Mouse (Mus musculus) left cerebral cortex, postnatal 10 days (tissue): ENCODE results near the gene Pdcd1. TPM values are rescaled to one million over a fixed set of nuclear protein-coding genes. Genes with fewer than 3 reads are reported as not detected.
A peak's percentile ranks its signal among the peaks of the same experiment; 100 is the strongest.
"Not testable (repeated sequence)": the region's sequence is repeated elsewhere in the genome, so short reads cannot be mapped to it uniquely, and the experiment has no call there.

Experiments
- DNase-seq, 2 experiments: peaks; one replicate each; pipeline ENCODE4 v3.0.0; 2021 to 2022; ENCODE audit warnings: low spot score in 2 of 2, mixed read lengths in 1 of 2; ENCODE audit errors: extremely low spot score in 1 of 2
- intact Hi-C: fragments of 180-260 bp; cut with DNase I; formaldehyde crosslinking; loops from one replicate; pipeline ENCODE4 v1.15.1; 2025
- total RNA-seq, 2 experiments: library from RNA; stranded (reverse); gene quantifications; 2 replicates each; pipeline ENCODE4 v1.2.3; 2021

Gene Pdcd1
- total RNA-seq = under 1 TPM; 0.28 to 0.30 TPM

- intact Hi-C loops = no loop called here
- DNase-seq = no peak
Measured at GRCm38 (mm10) chr1:94052373-94052772, at the start of gene Pdcd1. Gene Pdcd1 (minus strand): TSS chr1:94052553.

GRCm38 (mm10) chr1:94091788-94092187 lies 39.4 kb upstream of the Pdcd1 start:
- DNase-seq = no peak
- intact Hi-C loops = no loop called here

GRCm38 (mm10) chr1:94086311-94086898 lies 34.1 kb upstream of the Pdcd1 start:
- intact Hi-C loops = no loop called here

DNA sequence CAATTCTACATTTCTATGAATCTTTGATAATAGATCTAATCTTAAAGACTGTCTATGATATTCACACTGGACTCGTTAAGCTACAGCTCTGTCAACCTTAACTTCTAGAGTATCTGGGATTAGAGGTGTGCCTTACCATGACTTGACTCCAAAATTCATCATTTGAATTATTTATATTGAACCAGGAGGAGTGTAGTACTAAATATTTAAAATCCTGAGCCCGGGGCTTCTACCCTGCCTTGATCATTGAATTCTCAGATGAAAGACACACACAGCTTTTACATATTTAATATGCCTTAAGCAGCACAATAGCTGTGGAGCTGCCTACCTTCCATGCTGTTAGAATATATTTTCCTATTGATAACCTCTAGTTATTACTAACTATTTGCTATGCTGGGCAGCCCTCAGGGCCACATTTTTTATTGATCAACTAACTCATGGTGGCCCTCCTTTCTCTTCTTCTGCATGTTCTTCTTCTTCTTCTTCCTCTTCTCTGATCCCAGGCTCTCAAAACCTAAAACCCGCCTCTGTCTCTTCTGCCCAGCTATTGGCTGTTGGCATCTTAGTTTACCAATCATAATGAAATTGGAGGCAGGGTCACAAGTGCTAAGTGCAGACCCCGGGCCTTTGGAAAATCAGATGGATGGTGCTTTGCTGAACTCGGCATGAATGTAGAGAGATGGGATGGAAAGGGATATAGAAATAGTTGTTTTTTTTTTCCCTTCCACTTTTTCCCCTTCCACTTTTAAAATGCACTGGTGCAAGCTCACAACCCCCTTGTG lies 33.2 kb upstream of the Pdcd1 start:
- DNase-seq = no peak
- intact Hi-C loops = no loop called here

More at GRCm38 (mm10) chr1:94086311-94086898, 34.1 kb upstream of the Pdcd1 start:
- DNase-seq = no peak

DNA sequence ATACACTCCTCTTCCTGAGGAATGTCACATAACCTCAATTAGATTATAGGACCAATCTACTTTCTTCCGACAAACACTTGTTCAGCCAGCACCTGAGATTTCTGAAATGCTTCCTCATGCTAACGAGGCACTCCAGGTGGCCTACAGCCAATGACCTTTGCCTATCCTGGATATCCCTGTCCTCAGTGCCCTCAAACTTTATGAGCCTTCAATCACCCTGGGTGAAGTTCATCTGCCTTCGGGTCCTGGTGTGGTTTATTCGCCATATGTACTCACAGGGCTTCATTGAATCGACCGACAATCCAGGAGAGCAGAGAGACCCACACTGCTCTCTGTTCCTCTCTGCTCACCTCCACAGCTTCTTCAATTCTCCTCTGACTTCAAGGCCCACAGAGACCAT lies 29.4 kb upstream of the Pdcd1 start:
- intact Hi-C loops = loop anchor here (5.0 kb wide), 1 partner anchor 164 kb away; the partner anchor contains the start of gene Gal3st2b
- no peak for DNase-seq

DNA sequence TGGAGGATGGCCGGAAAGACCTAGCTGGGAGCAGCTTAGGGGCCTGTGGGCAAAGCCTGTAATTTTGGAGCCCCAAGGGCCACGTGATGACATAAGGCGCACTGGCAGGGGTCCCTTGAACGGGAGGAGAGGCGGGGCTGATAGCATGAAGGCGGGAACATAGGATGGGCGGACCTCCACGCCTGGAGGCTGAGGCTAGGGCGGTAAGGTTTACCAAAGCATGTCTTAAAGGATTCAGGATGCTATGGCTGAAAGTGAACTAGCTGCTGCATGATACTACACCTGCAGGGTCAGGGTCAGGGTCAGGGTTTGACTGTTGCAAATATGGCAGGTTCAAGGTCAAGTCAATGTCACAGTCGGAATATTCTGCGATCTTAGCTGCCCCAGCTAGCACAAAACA lies 28.8 kb upstream of the Pdcd1 start:
- no peak for DNase-seq
- intact Hi-C loops = loop anchor here (5.0 kb wide), 1 partner anchor 164 kb away; the partner anchor contains the start of gene Gal3st2b

DNA sequence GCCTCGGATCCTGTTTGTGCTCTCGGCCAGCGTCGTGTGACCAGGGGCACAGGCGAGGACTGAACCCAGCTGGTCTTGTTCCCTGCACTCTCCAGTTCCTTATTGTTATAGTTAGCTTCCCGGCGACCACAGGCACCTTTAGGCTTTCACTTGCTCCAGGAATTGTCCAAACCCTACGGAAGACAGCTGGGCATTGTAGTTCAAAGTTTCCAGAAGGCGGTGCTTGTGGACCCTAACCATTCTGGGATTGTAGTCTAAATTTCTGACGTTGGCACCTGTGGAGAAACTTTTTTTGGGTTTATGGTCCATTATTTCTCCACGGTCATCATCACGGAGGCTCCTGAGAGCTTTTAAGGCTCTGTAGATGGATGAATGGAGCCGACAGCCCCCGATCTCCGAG lies 28.4 kb upstream of the Pdcd1 start:
- intact Hi-C loops = loop anchor here (5.0 kb wide), 1 partner anchor 163 kb away; the partner anchor contains the start of gene Gal3st2b
- no peak for DNase-seq

DNA sequence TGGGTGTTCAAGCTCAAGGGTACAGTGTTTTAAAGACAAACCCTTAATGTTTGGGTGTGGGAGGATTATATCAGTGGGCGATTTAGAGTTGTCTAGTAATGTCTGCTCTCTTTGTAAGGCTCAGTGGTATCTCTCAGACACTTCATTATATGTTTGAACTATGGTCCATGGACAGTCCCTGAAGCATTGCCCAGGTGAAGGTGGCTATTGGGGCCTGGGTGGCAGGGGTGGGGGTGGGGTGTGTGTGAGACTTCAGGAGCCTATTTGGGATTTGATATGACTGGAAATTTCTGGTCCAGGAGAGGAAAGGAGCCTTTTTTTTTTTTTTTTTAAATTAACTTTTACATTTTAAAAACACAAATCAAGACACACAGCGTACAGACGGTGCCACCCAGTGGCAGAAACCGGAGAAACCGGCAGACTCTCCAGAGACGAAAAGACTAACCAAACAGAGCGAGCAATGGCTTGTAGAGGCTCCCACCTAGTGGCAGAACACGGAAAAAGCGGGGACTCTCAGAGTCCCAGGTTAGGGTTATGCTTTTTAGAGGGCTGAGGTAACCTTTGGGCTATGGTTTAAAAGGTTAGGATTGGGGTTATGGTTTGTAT lies 26.6 kb upstream of the Pdcd1 start:
- intact Hi-C loops = loop anchor here (2.0 to 10.0 kb wide), 3 partner anchors 44 to 244 kb away; no protein-coding TSS in a partner anchor

DNA sequence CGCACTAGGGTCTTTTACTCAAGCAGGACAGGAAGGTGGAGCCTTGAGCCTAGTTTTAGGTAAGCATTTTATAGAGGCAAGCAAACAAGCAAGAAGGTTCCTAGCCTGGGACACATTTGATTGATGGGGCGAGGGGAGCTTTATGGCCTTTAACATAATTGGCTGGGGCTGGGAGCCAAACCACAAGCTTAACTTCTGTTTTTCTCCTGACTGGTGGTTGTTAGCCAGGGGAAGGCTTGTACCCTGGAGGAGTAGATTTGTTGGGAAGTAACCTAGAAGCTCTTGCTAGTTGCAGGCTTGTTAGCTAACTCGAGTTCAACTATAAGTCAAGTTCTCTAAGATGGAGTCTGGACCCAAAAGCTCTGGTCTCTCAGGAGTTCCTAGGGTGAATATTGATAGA lies 26.0 kb upstream of the Pdcd1 start:
- intact Hi-C loops = loop anchor here (2.0 to 10.0 kb wide), 3 partner anchors 44 to 244 kb away; no protein-coding TSS in a partner anchor
- DNase-seq = no peak

More for the DNA sequence above, 26.6 kb upstream of the Pdcd1 start:
- DNase-seq = peak; percentile 87 to 90

GRCm38 (mm10) chr1:94076702-94077101 lies 24.3 kb upstream of the Pdcd1 start:
- no peak for DNase-seq
- intact Hi-C loops = loop anchor here (10.0 kb wide), 2 partner anchors 92 to 242 kb away; no protein-coding TSS in a partner anchor

- intact Hi-C loops = loop anchor here (10.0 kb wide), 2 partner anchors 90 to 240 kb away; no protein-coding TSS in a partner anchor
- no peak for DNase-seq
Measured at GRCm38 (mm10) chr1:94074756-94075155, 22.4 kb upstream of the Pdcd1 start.

- intact Hi-C loops, DNase-seq: not testable (repeated sequence)
Measured at GRCm38 (mm10) chr1:94058281-94058680, 5.9 kb upstream of the Pdcd1 start.

DNA sequence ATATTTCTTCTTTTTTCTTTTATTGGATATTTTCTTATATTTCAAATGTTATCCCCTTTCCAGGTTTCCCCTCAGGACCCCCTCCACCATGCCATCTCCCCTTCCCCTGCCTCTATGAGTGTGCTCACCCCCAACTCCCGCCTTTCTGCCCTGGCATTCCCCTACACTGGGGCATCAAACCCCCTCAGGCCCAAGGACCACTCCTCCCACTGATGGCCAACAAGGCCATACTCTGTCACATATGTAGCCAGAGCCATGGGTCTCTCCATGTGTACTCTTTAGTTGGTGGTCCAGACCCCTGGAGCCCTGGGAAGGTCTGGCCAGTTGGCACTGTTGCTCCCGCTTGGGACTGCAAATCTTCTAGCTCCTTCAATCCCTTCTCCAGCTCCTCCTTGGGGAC lies 5.0 kb upstream of the Pdcd1 start:
- intact Hi-C loops = no loop called here

DNA sequence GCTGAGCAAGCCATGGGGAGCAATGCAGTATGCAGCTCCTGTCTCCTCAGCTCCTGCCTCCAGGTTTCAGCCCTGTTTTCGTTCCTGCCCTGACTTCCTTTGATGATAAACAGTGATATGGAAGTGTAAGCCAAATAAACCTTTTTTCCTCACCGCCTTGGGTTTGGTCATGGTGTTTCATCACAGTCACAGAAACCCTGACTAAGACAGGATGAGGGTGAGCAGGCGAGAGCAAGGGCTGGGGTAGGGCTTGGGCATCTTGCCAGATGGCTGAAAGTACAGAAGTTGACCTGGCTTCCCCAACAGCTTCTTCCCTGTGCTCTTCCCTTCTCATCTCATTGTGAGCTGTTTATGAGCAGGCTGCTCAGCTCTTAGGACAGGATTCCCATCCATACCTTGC lies 3.6 kb upstream of the Pdcd1 start:
- DNase-seq = no peak
- intact Hi-C loops = no loop called here

More for the DNA sequence above, 5.0 kb upstream of the Pdcd1 start:
- no peak for DNase-seq

- intact Hi-C loops = no loop called here
Measured at GRCm38 (mm10) chr1:94054481-94054880, 2.1 kb upstream of the Pdcd1 start.

GRCm38 (mm10) chr1:94053530-94054216 lies 1.3 kb upstream of the Pdcd1 start:
- DNase-seq = peak; percentile 60 to 67
- intact Hi-C loops = no loop called here

More at GRCm38 (mm10) chr1:94054481-94054880, 2.1 kb upstream of the Pdcd1 start:
- DNase-seq = no peak

GRCm38 (mm10) chr1:94051104-94051503 lies 1.2 kb downstream of the Pdcd1 start:
- intact Hi-C loops = no loop called here
- no peak for DNase-seq

- intact Hi-C loops = no loop called here
- DNase-seq = no peak
Measured at GRCm38 (mm10) chr1:94046544-94046943, 5.8 kb downstream of the Pdcd1 start.

GRCm38 (mm10) chr1:94045559-94045958 lies 6.8 kb downstream of the Pdcd1 start:
- no peak for DNase-seq
- intact Hi-C loops = no loop called here
